Mouse (Mus musculus) liver, embryonic 14.5 days (tissue): ENCODE measurements around the gene Usp38. TPM values are rescaled to one million over a fixed set of nuclear protein-coding genes. Genes with fewer than 3 reads are reported as not detected.
A peak's percentile ranks its signal among the peaks of the same experiment; 100 is the strongest.

ENCODE experiments used
- ATAC-seq: fragments of 200-750 bp; cut with Nextera tagmentation; 2 replicates; pipeline ENCODE4 v1.8.0; 2017; ENCODE audit warnings: moderate number of reproducible peaks, mild to moderate bottlenecking, moderate library complexity; ENCODE audit not compliant: insufficient read depth
- DNase-seq, 3 experiments: peaks; one replicate each; pipeline ENCODE4 v3.0.0-alpha.2; 2012 to 2013; ENCODE audit warnings: low read depth in 3 of 3, low spot score in 3 of 3
- H3K27ac ChIP-seq: fragments of 300-500 bp; sonication (generic); 2 replicates; pipeline ENCODE4 v1.5.1; 2014; ENCODE audit warnings: moderate library complexity, mild to moderate bottlenecking, control low read depth, inconsistent platforms
- H3K27me3 ChIP-seq: fragments of 300-500 bp; sonication (generic); 2 replicates; pipeline ENCODE4 v1.6.1; 2014; ENCODE audit warnings: mild to moderate bottlenecking, low read length, moderate library complexity; ENCODE audit not compliant: control insufficient read depth, insufficient read depth
- H3K36me3 ChIP-seq: fragments of 300-500 bp; sonication (generic); replicated peaks from 2 replicates; pipeline ENCODE4 v1.6.1; 2014; ENCODE audit warnings: low read depth; ENCODE audit not compliant: control insufficient read depth, insufficient read depth
- H3K4me1 ChIP-seq, 2 experiments: fragments of 200-500 bp in 1 of 2; fragments of 300-500 bp in 1 of 2; sonication (generic) in 1 of 2; replicated peaks; 2 replicates each; pipeline ENCODE4 v1.6.1; 2012 to 2014; ENCODE audit warnings: antibody characterized with exemption in 1 of 2, inconsistent platforms in 1 of 2, low read length in 1 of 2; ENCODE audit not compliant: control insufficient read depth in 2 of 2, insufficient read depth in 2 of 2
- H3K4me2 ChIP-seq: fragments of 300-500 bp; sonication (generic); 2 replicates; pipeline ENCODE4 v1.6.1; 2014; ENCODE audit warnings: low read depth, mild to moderate bottlenecking, control low read depth, moderate library complexity
- H3K4me3 ChIP-seq, 2 experiments: fragments of 200-500 bp in 1 of 2; fragments of 300-500 bp in 1 of 2; sonication (generic) in 1 of 2; 2 replicates each; pipeline ENCODE4 v1.5.1; 2012 to 2014; ENCODE audit warnings: low read depth in 2 of 2, low read length in 2 of 2, mild to moderate bottlenecking in 2 of 2, control low read depth in 1 of 2, inconsistent platforms in 1 of 2, moderate library complexity in 1 of 2; ENCODE audit not compliant: insufficient read depth in 1 of 2
- H3K9ac ChIP-seq: fragments of 300-500 bp; sonication (generic); replicated peaks from 2 replicates; pipeline ENCODE4 v1.6.1; 2014; ENCODE audit warnings: mild to moderate bottlenecking, control low read depth, moderate library complexity
- H3K9me3 ChIP-seq: fragments of 300-500 bp; sonication (generic); 2 replicates; pipeline ENCODE4 v1.6.1; 2016; ENCODE audit warnings: low read length, mixed read lengths; ENCODE audit not compliant: control insufficient read depth
- CTCF ChIP-seq: IDR thresholded peaks from 2 replicates; pipeline ENCODE4 v1.5.1; 2016; ENCODE audit warnings: antibody characterized with exemption, low read depth, control low read depth
- EP300 ChIP-seq: IDR thresholded peaks from 2 replicates; pipeline ENCODE4 v1.6.1; 2016; ENCODE audit warnings: antibody characterized with exemption, low read depth
- WGBS: fragments of 180-500 bp; shearing (Covaris S2); extraction: QIAGEN DNeasy Blood & Tissue Kit; methylation state at CpG from one replicate; pipeline ENCODE4 v1.1.7; 2014; ENCODE audit not compliant: insufficient replicate concordance; 5-methylcytosine and 5-hydroxymethylcytosine counted together
- polyA plus RNA-seq, 2 experiments: library from polyadenylated mRNA; depleted of rRNA in 1 of 2; stranded (reverse) in 1 of 2; unstranded in 1 of 2; fragments of >200 nt; fragmentation: Nextera tagmentation in 1 of 2; extraction: Ambion mirVana in 1 of 2; gene quantifications; 2 replicates each; pipeline versions ENCODE4 v1.2.1 to v1.2.3; 2012 to 2014

Gene Usp38
- polyA plus RNA-seq, 2 experiments, result 5.0 to 10.5 TPM

GRCm38 (mm10) chr8:81013811-81014530 lies 757 bp downstream of the Usp38 start:
- Histone ChIP-seq H3K36me3 (peaks cover 4% of the 10 kb centered on the region; the same call in 1 of the 2 replicates), H3K9ac (peak overlapping the region; percentile 92), H3K4me3 (peak overlapping the region; percentile 72 to 86), H3K9me3 (no peaks in the 10 kb centered on the region), H3K27ac (peak overlapping the region; percentile 66), H3K4me1 (peaks cover 2 to 18% of the 10 kb centered on the region in 2 experiments; a peak in 3 of 4 replicates), H3K27me3 (no peaks in the 10 kb centered on the region), H3K4me2 (peak overlapping the region; percentile 88)
- WGBS, result under 1% methylated on average over 45 of the region's 45 CpGs
- TF ChIP-seq EP300, result no peak
- TF ChIP-seq CTCF, result no peak
- DNase-seq (no peak), ATAC-seq (0 out of 2 replicates have a peak, but pooled peaks have one; percentile 1)

- Histone ChIP-seq H3K4me3 (peak overlapping the region; percentile 72 to 86), H3K9ac (peak overlapping the region; percentile 92), H3K4me1 (peaks cover 2 to 18% of the 10 kb centered on the region in 2 experiments; a peak in 3 of 4 replicates), H3K27ac (no peak overlapping the region), H3K4me2 (peak overlapping the region; percentile 88), H3K27me3 (no peaks in the 10 kb centered on the region), H3K9me3 (no peaks in the 10 kb centered on the region), H3K36me3 (peaks cover 10% of the 10 kb centered on the region)
- DNase-seq (no peak), ATAC-seq (no peak)
- WGBS, result 34% methylated on average over 2 of the region's 2 CpGs
- TF ChIP-seq CTCF, result no peak
- TF ChIP-seq EP300, result no peak
These were observed 2.0 kb downstream of the Usp38 start for GRCm38 (mm10) chr8:81012699-81013098.

- DNase-seq, result no peak
- no peaks in the 10 kb centered on the region for H3K9me3 ChIP-seq
- H3K4me3 ChIP-seq, result peak overlapping the region; percentile 51 to 86
- 48% methylated on average over 4 of the region's 4 CpGs for whole genome bisulfite sequencing
- H3K36me3 ChIP-seq, result peaks cover 13% of the 10 kb centered on the region
- peak overlapping the region; percentile 88 for H3K4me2 ChIP-seq
- TF ChIP-seq CTCF (no peak), EP300 (no peak)
- H3K27ac ChIP-seq, result no peak overlapping the region
- H3K27me3 ChIP-seq, result no peaks in the 10 kb centered on the region
- H3K9ac ChIP-seq, result peak overlapping the region; percentile 45
- ATAC-seq, result no peak
- peaks cover 2 to 18% of the 10 kb centered on the region in 2 experiments; a peak in 3 of 4 replicates for H3K4me1 ChIP-seq
These were observed 2.6 kb downstream of the Usp38 start for GRCm38 (mm10) chr8:81012031-81012560.

GRCm38 (mm10) chr8:81010386-81010785 lies 4.3 kb downstream of the Usp38 start:
- Histone ChIP-seq H3K36me3 (peaks cover 15% of the 10 kb centered on the region), H3K4me2 (peak overlapping the region; percentile 88; the same call in 1 of the 2 replicates)
- 41% methylated on average over 5 of the region's 5 CpGs for WGBS

GRCm38 (mm10) chr8:81005114-81005513 lies 9.6 kb downstream of the Usp38 start:
- no peaks in the 10 kb centered on the region for H3K27me3 ChIP-seq
- 76% methylated on average over 1 of the region's 1 CpGs for WGBS
- no peak overlapping the region for H3K4me3 ChIP-seq
- H3K36me3 ChIP-seq, result peaks cover 40% of the 10 kb centered on the region
- TF ChIP-seq EP300 (no peak), CTCF (no peak)
- no peak for DNase-seq
- H3K27ac ChIP-seq, result no peak overlapping the region
- H3K9me3 ChIP-seq, result no peaks in the 10 kb centered on the region
- no peaks in the 10 kb centered on the region for H3K4me1 ChIP-seq
- H3K9ac ChIP-seq, result no peak overlapping the region
- ATAC-seq, result no peak
- no peak overlapping the region for H3K4me2 ChIP-seq

More at GRCm38 (mm10) chr8:81010386-81010785, 4.3 kb downstream of the Usp38 start:
- Histone ChIP-seq H3K9me3 (no peaks in the 10 kb centered on the region), H3K27ac (no peak overlapping the region), H3K4me3 (0 out of 4 replicates have a peak overlapping the region, but pooled peaks of 1 of the 2 experiments have one; percentile 2), H3K9ac (no peak overlapping the region), H3K27me3 (no peaks in the 10 kb centered on the region), H3K4me1 (peaks cover 2 to 16% of the 10 kb centered on the region in 2 experiments; a peak in 3 of 4 replicates)
- TF ChIP-seq EP300 (no peak), CTCF (no peak)
- ATAC-seq (no peak), DNase-seq (no peak)
